Mouse (Mus musculus) limb, embryonic 14.5 days (tissue): Measurements from ENCODE around the gene Prame. TPM values are rescaled to one million over a fixed set of nuclear protein-coding genes. Genes with fewer than 3 reads are reported as not detected.
"Not testable (repeated sequence)": the region's sequence is repeated elsewhere in the genome, so short reads cannot be mapped to it uniquely, and the experiment has no call there.

ENCODE experiments used
- ATAC-seq: fragments of 200-750 bp; cut with Nextera tagmentation; 2 replicates; pipeline ENCODE4 v1.8.0; 2017; ENCODE audit warnings: low read depth, moderate number of reproducible peaks, moderate TSS enrichment; ENCODE audit not compliant: low FRiP score
- DNase-seq: peaks from one replicate; pipeline ENCODE4 v3.0.0-alpha.2; 2015; ENCODE audit warnings: low spot score
- H3K27ac ChIP-seq: fragments of 300-500 bp; sonication (generic); replicated peaks from 2 replicates; pipeline ENCODE4 v1.5.1; 2014; ENCODE audit warnings: low read depth, mild to moderate bottlenecking, low read length, moderate library complexity, mixed read lengths
- H3K27me3 ChIP-seq: fragments of 300-500 bp; sonication (generic); 2 replicates; pipeline ENCODE4 v1.6.1; 2014; ENCODE audit warnings: low read length, mixed read lengths; ENCODE audit not compliant: control insufficient read depth, insufficient read depth
- H3K36me3 ChIP-seq: fragments of 300-500 bp; sonication (generic); 2 replicates; pipeline ENCODE4 v1.6.1; 2014; ENCODE audit warnings: mild to moderate bottlenecking, low read length, moderate library complexity, mixed read lengths; ENCODE audit not compliant: control insufficient read depth, insufficient read depth
- H3K4me1 ChIP-seq: fragments of 300-500 bp; sonication (generic); 2 replicates; pipeline ENCODE4 v1.6.1; 2014; ENCODE audit warnings: antibody characterized with exemption, low read length, mixed read lengths; ENCODE audit not compliant: control insufficient read depth, insufficient read depth
- H3K4me2 ChIP-seq: fragments of 300-500 bp; sonication (generic); replicated peaks from 2 replicates; pipeline ENCODE4 v1.6.1; 2014; ENCODE audit warnings: low read depth, mild to moderate bottlenecking, low read length, moderate library complexity; ENCODE audit not compliant: severe bottlenecking
- H3K4me3 ChIP-seq: fragments of 300-500 bp; sonication (generic); replicated peaks from 2 replicates; pipeline ENCODE4 v1.5.1; 2014; ENCODE audit warnings: low read length
- H3K9ac ChIP-seq: fragments of 300-500 bp; sonication (generic); 2 replicates; pipeline ENCODE4 v1.6.1; 2014; ENCODE audit warnings: mild to moderate bottlenecking, low read depth, low read length, moderate library complexity; ENCODE audit not compliant: severe bottlenecking
- H3K9me3 ChIP-seq: fragments of 300-500 bp; sonication (generic); 2 replicates; pipeline ENCODE4 v1.6.1; 2016; ENCODE audit warnings: low read length; ENCODE audit not compliant: control insufficient read depth
- POLR2A ChIP-seq: fragments of 200-500 bp; IDR thresholded peaks from 2 replicates; pipeline ENCODE4 v1.8.0; 2012; ENCODE audit warnings: inconsistent platforms, mild to moderate bottlenecking, moderate library complexity, borderline replicate concordance; ENCODE audit not compliant: insufficient read depth, insufficient read length; ENCODE audit errors: extremely low read depth
- WGBS: fragments of 180-500 bp; shearing (Covaris S2); extraction: QIAGEN DNeasy Blood & Tissue Kit; methylation state at CpG from one replicate; pipeline ENCODE4 v1.1.7; 2014; 5-methylcytosine and 5-hydroxymethylcytosine counted together
- polyA plus RNA-seq, 2 experiments: library from polyadenylated mRNA; depleted of rRNA in 1 of 2; stranded (reverse) in 1 of 2; unstranded in 1 of 2; fragments of >200 nt; fragmentation: Nextera tagmentation in 1 of 2; extraction: Ambion mirVana in 1 of 2; gene quantifications; 2 replicates each; pipeline versions ENCODE4 v1.2.1 to v1.2.3; 2012 to 2014

Gene Prame
- polyA plus RNA-seq (2012; rRNA removed), result 0.25 and 0.61 TPM in 2 replicates
- polyA plus RNA-seq (2014; fragmentation: Nextera tagmentation; extraction: Ambion mirVana), result 0.34 TPM in 1 of 2 replicates, not detected in the other

- H3K36me3 ChIP-seq, result no peaks in the 10 kb centered on the region
- H3K4me2 ChIP-seq, result no peak within 1 kb of the TSS
- H3K27ac ChIP-seq, result no peak within 1 kb of the TSS
- DNase-seq, result no peak
- no peak for ATAC-seq
- H3K9me3 ChIP-seq, result no peaks in the 10 kb centered on the region
- H3K27me3 ChIP-seq, result no peaks in the 10 kb centered on the region
- TF ChIP-seq POLR2A, result no peak
- no peak within 1 kb of the TSS for H3K9ac ChIP-seq
- 90% methylated on average over 11 of the region's 11 CpGs for WGBS
- H3K4me3 ChIP-seq, result no peak within 1 kb of the TSS
- no peaks in the 10 kb centered on the region for H3K4me1 ChIP-seq
Observed at GRCm38 (mm10) chrX:135627605-135628004, at the start of gene Prame. Gene Prame, minus strand, starts transcription at chrX:135627705.

DNA sequence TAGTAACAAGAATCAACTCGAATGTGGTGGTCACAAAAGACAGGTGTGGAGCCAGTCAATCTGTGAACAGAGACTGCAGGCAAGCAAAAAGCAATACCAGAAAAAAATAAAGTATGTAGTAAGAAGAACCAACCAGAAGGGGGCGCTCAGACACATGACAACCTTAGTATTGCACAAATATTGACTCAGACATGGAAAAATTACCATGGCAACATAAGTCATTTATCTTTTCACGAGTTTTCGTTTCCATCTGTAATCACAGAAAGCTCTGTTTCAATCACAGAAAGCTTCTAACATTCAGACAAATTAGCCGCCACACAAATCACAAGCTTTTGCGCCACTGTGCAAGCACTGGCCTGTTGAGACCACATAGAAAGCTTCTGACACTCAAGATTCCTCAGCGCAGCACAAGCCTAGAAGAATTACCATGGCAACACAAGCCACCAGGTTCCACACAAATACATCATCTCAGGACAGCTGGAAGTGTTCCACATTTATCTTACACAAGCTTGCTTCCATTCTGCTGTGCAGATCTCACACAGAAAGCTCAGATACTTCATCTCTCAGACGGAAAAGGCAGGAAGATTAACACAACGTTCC lies 24.8 kb upstream of the Prame start:
- 46% methylated on average over 9 of the region's 9 CpGs for WGBS
- Histone ChIP-seq H3K27ac (no peak overlapping the region), H3K27me3 (no peaks in the 10 kb centered on the region), H3K9ac (no peak overlapping the region), H3K4me2 (no peak overlapping the region), H3K9me3 (no peaks in the 10 kb centered on the region), H3K4me1 (no peaks in the 10 kb centered on the region), H3K4me3 (no peak overlapping the region), H3K36me3 (no peaks in the 10 kb centered on the region)
- DNase-seq (peak; percentile 58), ATAC-seq (no peak)
- no peak for TF ChIP-seq POLR2A

DNA sequence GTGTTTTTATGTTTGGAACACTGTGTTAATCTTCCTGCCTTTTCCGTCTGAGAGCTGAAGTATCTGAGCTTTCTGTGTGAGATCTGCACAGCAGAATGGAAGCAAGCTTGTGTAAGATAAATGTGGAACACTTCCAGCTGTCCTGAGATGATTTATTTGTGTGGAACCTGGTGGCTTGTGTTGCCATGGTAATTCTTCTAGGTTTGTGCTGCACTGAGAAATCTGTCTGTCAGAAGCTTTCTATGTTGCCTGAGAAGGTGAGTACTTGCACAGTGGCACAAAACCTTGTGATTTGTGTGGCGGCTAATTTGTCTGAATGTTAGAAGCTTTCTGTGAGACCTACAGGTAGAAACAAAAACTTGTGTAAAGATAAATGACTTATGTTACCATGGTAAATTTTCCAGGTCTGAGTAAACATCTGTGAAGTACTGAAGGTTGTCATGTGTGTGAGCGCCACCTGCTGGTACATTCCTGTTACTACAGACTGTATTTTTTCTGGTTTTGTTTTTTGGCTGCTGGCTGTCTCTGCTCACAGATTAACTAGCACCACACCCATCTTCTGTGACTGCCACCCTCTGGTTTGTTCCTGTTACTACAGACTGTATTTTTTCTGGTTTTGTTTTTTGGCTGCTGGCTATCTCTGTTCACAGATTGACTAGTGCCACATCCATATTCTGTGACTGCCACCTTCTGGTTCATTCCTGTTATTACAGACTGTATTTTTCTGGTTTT lies 26.0 kb downstream of the Prame start:
- not testable (repeated sequence) for DNase-seq, H3K9ac ChIP-seq, H3K27me3 ChIP-seq, H3K4me3 ChIP-seq, H3K27ac ChIP-seq, H3K9me3 ChIP-seq, ATAC-seq, H3K4me1 ChIP-seq, H3K4me2 ChIP-seq, H3K36me3 ChIP-seq
- WGBS, result 62% methylated on average over 3 of the region's 3 CpGs

DNA sequence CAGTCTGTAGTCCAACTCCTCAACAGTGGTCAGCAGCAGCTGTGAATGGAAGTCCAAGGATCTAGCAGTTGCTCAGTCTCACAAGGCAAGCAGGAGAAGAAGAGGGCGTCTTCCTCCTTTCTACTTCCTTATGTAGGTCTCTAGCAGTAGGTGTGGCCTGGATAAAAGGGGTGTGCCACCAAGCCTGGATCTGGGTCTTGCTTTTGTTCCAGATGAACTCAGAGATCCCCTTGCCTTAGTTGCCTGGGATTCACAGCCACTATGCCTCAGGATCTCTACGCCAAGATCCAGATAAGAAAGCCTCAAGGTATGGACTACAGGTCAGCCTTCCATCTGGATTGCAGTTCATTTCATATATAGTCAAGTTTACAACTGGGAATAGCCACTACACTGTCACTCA lies 28.8 kb downstream of the Prame start, which contains the start of gene Nxf7:
TSS of gene Nxf7 (minus strand) at position 101 of the 400 bp plus-strand sequence.
- WGBS, result 79% methylated on average over 2 of the region's 2 CpGs
- H3K27me3 ChIP-seq, result no peaks in the 10 kb centered on the region
- no peak for TF ChIP-seq POLR2A
- no peak within 1 kb of the TSS for H3K27ac ChIP-seq
- H3K9me3 ChIP-seq, result no peaks in the 10 kb centered on the region
- no peaks in the 10 kb centered on the region for H3K4me1 ChIP-seq
- no peak within 1 kb of the TSS for H3K4me3 ChIP-seq
- H3K9ac ChIP-seq, result no peak within 1 kb of the TSS
- DNase-seq, result no peak
- no peak for ATAC-seq
- no peak within 1 kb of the TSS for H3K4me2 ChIP-seq
- H3K36me3 ChIP-seq, result no peaks in the 10 kb centered on the region

DNA sequence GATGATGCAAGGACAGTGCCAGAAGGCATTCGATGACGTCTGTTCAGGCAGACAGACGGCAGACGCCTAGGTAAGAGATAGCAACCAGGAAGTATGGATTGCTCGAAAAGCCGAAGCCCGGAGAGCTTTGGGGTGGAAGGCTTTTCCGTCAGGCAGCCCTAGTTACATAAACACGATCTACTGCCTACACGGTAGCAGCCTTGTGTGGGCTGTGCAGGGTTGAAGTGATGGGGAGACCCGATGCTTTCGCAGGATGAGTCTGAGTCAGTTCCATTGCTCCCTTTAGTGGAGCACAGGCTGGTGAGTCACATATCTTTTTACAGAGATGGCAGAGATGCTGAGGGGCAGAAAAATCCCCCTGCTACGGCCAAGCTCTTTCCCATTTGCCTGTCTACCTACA lies 29.4 kb downstream of the Prame start:
- Histone ChIP-seq H3K27me3 (no peaks in the 10 kb centered on the region), H3K4me1 (no peaks in the 10 kb centered on the region), H3K27ac (no peak overlapping the region), H3K9me3 (no peaks in the 10 kb centered on the region), H3K36me3 (no peaks in the 10 kb centered on the region), H3K4me3 (no peak overlapping the region), H3K9ac (no peak overlapping the region), H3K4me2 (no peak overlapping the region)
- DNase-seq (no peak), ATAC-seq (no peak)
- 84% methylated on average over 13 of the region's 13 CpGs for WGBS
- TF ChIP-seq POLR2A, result no peak
